Mouse (Mus musculus) lung, postnatal 0 days (tissue): ENCODE measurements around the gene Ccdc188. TPM values are rescaled to one million over a fixed set of nuclear protein-coding genes. Genes with fewer than 3 reads are reported as not detected.
A peak's percentile ranks its signal among the peaks of the same experiment; 100 is the strongest.

Experiments used
- ATAC-seq: fragments of 200-750 bp; cut with Nextera tagmentation; 2 replicates; pipeline ENCODE4 v1.8.0; 2017; ENCODE audit warnings: moderate library complexity
- DNase-seq: peaks from one replicate; pipeline ENCODE4 v3.0.0-alpha.2; 2016; ENCODE audit warnings: low spot score
- H3K27ac ChIP-seq: fragments of 300-500 bp; sonication (generic); 2 replicates; pipeline ENCODE4 v1.5.1; 2014; ENCODE audit warnings: antibody characterized with exemption, mild to moderate bottlenecking, low read length, mixed read lengths
- H3K27me3 ChIP-seq: fragments of 300-500 bp; sonication (generic); replicated peaks from 2 replicates; pipeline ENCODE4 v1.6.1; 2014; ENCODE audit warnings: low read length, mixed read lengths; ENCODE audit not compliant: insufficient read depth
- H3K36me3 ChIP-seq: fragments of 300-500 bp; sonication (generic); 2 replicates; pipeline ENCODE4 v1.6.1; 2014; ENCODE audit warnings: low read length, mixed read lengths; ENCODE audit not compliant: insufficient read depth
- H3K4me1 ChIP-seq: fragments of 300-500 bp; sonication (generic); 2 replicates; pipeline ENCODE4 v1.6.1; 2014; ENCODE audit warnings: antibody characterized with exemption, low read depth, low read length, mixed read lengths; ENCODE audit not compliant: insufficient read depth
- H3K4me2 ChIP-seq: fragments of 300-500 bp; sonication (generic); replicated peaks from 2 replicates; pipeline ENCODE4 v1.6.1; 2014; ENCODE audit warnings: low read depth, mild to moderate bottlenecking, low read length, moderate library complexity, mixed read lengths
- H3K4me3 ChIP-seq: fragments of 300-500 bp; sonication (generic); 2 replicates; pipeline ENCODE4 v1.5.1; 2014; ENCODE audit warnings: low read depth, low read length
- H3K9ac ChIP-seq: fragments of 300-500 bp; sonication (generic); replicated peaks from 2 replicates; pipeline ENCODE4 v1.6.1; 2014; ENCODE audit warnings: low read depth, mild to moderate bottlenecking
- H3K9me3 ChIP-seq: fragments of 300-500 bp; sonication (generic); 2 replicates; pipeline ENCODE4 v1.6.1; 2016; ENCODE audit warnings: low read length, mixed read lengths
- CTCF ChIP-seq: IDR thresholded peaks from 2 replicates; pipeline ENCODE4 v1.5.1; 2016; ENCODE audit warnings: antibody characterized with exemption, mild to moderate bottlenecking
- EP300 ChIP-seq: IDR thresholded peaks from 2 replicates; pipeline ENCODE4 v1.6.1; 2016; ENCODE audit warnings: antibody characterized with exemption, mild to moderate bottlenecking, control low read depth
- WGBS: fragments of 180-500 bp; shearing (Covaris S2); extraction: QIAGEN DNeasy Blood & Tissue Kit; methylation state at CpG from one replicate; pipeline ENCODE4 v1.1.7; 2014; 5-methylcytosine and 5-hydroxymethylcytosine counted together
- polyA plus RNA-seq: library from polyadenylated mRNA; unstranded; fragments of >200 nt; fragmentation: Nextera tagmentation; extraction: Ambion mirVana; gene quantifications from 2 replicates; pipeline ENCODE4 v1.2.1, GENCODE M21; 2015

Gene Ccdc188
- polyA plus RNA-seq, 1 experiment from 2014 or later, result not detected

- WGBS, result under 1% methylated on average over 44 of the region's 79 CpGs
- peak within 1 kb of the TSS; percentile 86 for H3K4me3 ChIP-seq
- H3K27ac ChIP-seq, result peak within 1 kb of the TSS; percentile 87
- no peak for TF ChIP-seq EP300
- no peak for TF ChIP-seq CTCF
- H3K4me1 ChIP-seq, result peaks cover 15% of the 10 kb centered on the region; the same call in 1 of the 2 replicates
- peak; percentile 84 for DNase-seq
- no peaks in the 10 kb centered on the region for H3K27me3 ChIP-seq
- peak within 1 kb of the TSS; percentile 68 for H3K9ac ChIP-seq
- H3K36me3 ChIP-seq, result 0 out of 2 replicates have a peak, but pooled peaks cover 4% of the 10 kb centered on the region
- peak; percentile 92 for ATAC-seq
- no peaks in the 10 kb centered on the region for H3K9me3 ChIP-seq
- peak within 1 kb of the TSS; percentile 82 for H3K4me2 ChIP-seq
These were observed 17.2 kb downstream of the Ccdc188 start, which contains the start of gene Zdhhc8 for GRCm38 (mm10) chr16:18234671-18235388. Gene Zdhhc8, minus strand, starts transcription at chr16:18235136.

GRCm38 (mm10) chr16:18235389-18236065 lies 17.8 kb downstream of the Ccdc188 start:
- DNase-seq, result peak; percentile 76
- no peak for TF ChIP-seq EP300
- TF ChIP-seq CTCF, result no peak
- Histone ChIP-seq H3K4me1 (peaks cover 12% of the 10 kb centered on the region; the same call in 1 of the 2 replicates), H3K27ac (peak overlapping the region; percentile 87), H3K9ac (peak overlapping the region; percentile 68), H3K4me3 (peak overlapping the region; percentile 86), H3K27me3 (no peaks in the 10 kb centered on the region), H3K36me3 (peaks cover 10% of the 10 kb centered on the region; the same call in 1 of the 2 replicates), H3K9me3 (no peaks in the 10 kb centered on the region), H3K4me2 (peak overlapping the region; percentile 82)
- WGBS, result 4% methylated on average over 19 of the region's 19 CpGs
- peak; percentile 71 for ATAC-seq

- Histone ChIP-seq H3K27me3 (no peaks in the 10 kb centered on the region), H3K36me3 (peaks cover 11% of the 10 kb centered on the region; the same call in 1 of the 2 replicates), H3K9ac (no peak overlapping the region), H3K4me3 (no peak overlapping the region), H3K4me1 (peaks cover 12% of the 10 kb centered on the region; the same call in 1 of the 2 replicates), H3K27ac (no peak overlapping the region), H3K4me2 (no peak overlapping the region), H3K9me3 (no peaks in the 10 kb centered on the region)
- TF ChIP-seq CTCF (no peak), EP300 (no peak)
- WGBS, result 66% methylated on average over 7 of the region's 7 CpGs
- ATAC-seq (no peak), DNase-seq (no peak)
These were observed 19.2 kb downstream of the Ccdc188 start for GRCm38 (mm10) chr16:18236676-18237501.

GRCm38 (mm10) chr16:18241581-18241980 lies 23.9 kb downstream of the Ccdc188 start:
- Histone ChIP-seq H3K4me3 (no peak overlapping the region), H3K9ac (no peak overlapping the region), H3K4me2 (no peak overlapping the region), H3K27me3 (no peaks in the 10 kb centered on the region), H3K36me3 (peaks cover 36% of the 10 kb centered on the region), H3K4me1 (no peaks in the 10 kb centered on the region), H3K27ac (no peak overlapping the region), H3K9me3 (no peaks in the 10 kb centered on the region)
- TF ChIP-seq CTCF, result no peak
- TF ChIP-seq EP300, result no peak
- WGBS, result 90% methylated on average over 10 of the region's 10 CpGs
- DNase-seq, result no peak
- no peak for ATAC-seq

- Histone ChIP-seq H3K9me3 (no peaks in the 10 kb centered on the region), H3K36me3 (peaks cover 23% of the 10 kb centered on the region), H3K27ac (peak overlapping the region; percentile 72), H3K27me3 (no peaks in the 10 kb centered on the region), H3K4me1 (peaks cover 14% of the 10 kb centered on the region), H3K4me2 (peak overlapping the region; percentile 96), H3K4me3 (peak overlapping the region; percentile 92), H3K9ac (peak overlapping the region; percentile 80)
- DNase-seq (peak; percentile 23), ATAC-seq (no peak)
- under 1% methylated on average over 33 of the region's 33 CpGs for WGBS
- TF ChIP-seq EP300, result no peak
- TF ChIP-seq CTCF, result no peak
These were observed 30.1 kb downstream of the Ccdc188 start for GRCm38 (mm10) chr16:18247521-18248399.
